ENCODE assay signal across 15 mouse cellular contexts in the genomic region with DNA sequence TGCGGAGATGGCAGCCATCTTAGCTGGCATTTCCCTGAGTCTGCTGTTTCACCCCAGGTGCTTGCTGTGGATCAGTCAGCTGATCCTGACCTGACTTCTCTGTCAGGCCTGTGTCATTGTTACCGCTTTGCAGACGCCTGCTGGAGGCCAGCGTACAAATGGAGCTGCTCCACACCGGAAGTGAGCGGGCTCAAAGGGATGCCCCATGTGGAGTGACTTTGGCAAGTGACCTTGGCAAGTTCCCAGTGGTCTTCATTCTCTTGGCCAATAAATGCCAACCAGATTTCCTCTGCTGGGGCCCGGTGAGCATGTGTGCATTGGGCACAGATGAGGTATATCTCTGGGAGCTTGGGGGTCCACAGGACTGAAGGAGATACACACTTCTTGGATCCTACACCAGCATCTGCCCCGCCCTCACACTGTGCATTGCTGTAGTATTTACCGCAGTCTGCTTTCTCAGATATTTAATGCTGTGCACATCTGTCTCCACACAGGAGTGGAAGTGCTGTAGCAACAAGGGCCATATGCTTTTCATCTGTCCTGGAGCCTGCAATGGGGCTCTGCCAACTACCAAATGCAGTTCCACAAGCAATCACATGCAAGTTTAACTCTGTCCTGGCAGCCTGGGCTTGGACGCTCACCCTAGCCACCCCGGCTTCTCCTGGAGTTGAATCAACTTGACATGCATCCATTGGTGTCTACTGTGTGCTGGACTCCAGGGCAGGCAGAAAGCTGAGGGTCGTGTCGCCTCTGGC.
A peak's percentile ranks its signal among the peaks of the same experiment; 100 is the strongest.
DNase-seq lines count a peak whose midpoint lies in the region; ATAC-seq and TF ChIP-seq lines count a peak whose summit lies in the region.
"Had no signal": no experiment of that assay in that cellular context is flagged by ENCODE, and none has a peak within 500 bp of the region (broad histone marks: within the 10 kb centered on the region; RNA-seq: fewer than 3 reads in every experiment).

No protein-coding gene starts in this region.

- H3K4me2 ChIP-seq in neural tube, embryonic 11.5 days (ENCODE audit: low read depth) = no peak overlapping the region
- H3K4me2 ChIP-seq in hindbrain, postnatal 0 days (ENCODE audit: low read depth, low read length) = no peak overlapping the region
- no peak overlapping the region for H3K4me2 ChIP-seq in stomach, postnatal 0 days (replicated peaks; ENCODE audit: low read depth)
- H3K4me2 ChIP-seq: intestine, embryonic 15.5 days had no signal

- peak; percentile 89 for DNase-seq in heart, adult 11 months
- DNase-seq in heart, postnatal 36 days = no peak
- DNase-seq in neural tube, embryonic 11.5 days (ENCODE audit: low spot score) = peak; percentile 9
- no peak for DNase-seq in neural tube, embryonic 10.5 days (ENCODE audit: extremely low spot score, low spot score)
- DNase-seq in hindbrain, postnatal 0 days (ENCODE audit: low spot score) = peak; percentile 58
- no peak for DNase-seq in stomach, postnatal 0 days (ENCODE audit: low spot score)
- DNase-seq in urinary bladder, postnatal 14 days (ENCODE audit: low spot score) = no peak
- no peak for DNase-seq in layer of hippocampus, postnatal 10 days (ENCODE audit: low spot score in 2 of 2)
- DNase-seq: adrenal gland, adult 8-10 months; cerebellum, adult 2 months; liver; lung, adult 2 months; retina, postnatal 1 day had no signal

- no peaks in the 10 kb centered on the region for H3K9me3 ChIP-seq in neural tube, embryonic 11.5 days (ENCODE audit: control insufficient read depth, low read length)
- H3K9me3 ChIP-seq in hindbrain, postnatal 0 days (ENCODE audit: low read length) = no peaks in the 10 kb centered on the region
- no peaks in the 10 kb centered on the region for H3K9me3 ChIP-seq in stomach, postnatal 0 days (ENCODE audit: control insufficient read depth, low read length)
- H3K9me3 ChIP-seq: intestine, embryonic 15.5 days had no signal

- TF ChIP-seq EP300 in stomach, postnatal 0 days (optimal IDR thresholded peaks at IDR 0.05) = no peak

- TF ChIP-seq CTCF in hindbrain, postnatal 0 days (IDR thresholded peaks at IDR 0.05; ENCODE audit: low read depth) = no peak
- no peak for TF ChIP-seq CTCF in stomach, postnatal 0 days (IDR thresholded peaks at IDR 0.05; ENCODE audit: low read depth)

- peaks cover 5% of the 10 kb centered on the region; the same call in 1 of the 2 replicates for H3K4me1 ChIP-seq in neural tube, embryonic 11.5 days (ENCODE audit: control insufficient read depth, insufficient read depth, low read length)
- peaks cover 7% of the 10 kb centered on the region; the same call in 1 of the 2 replicates for H3K4me1 ChIP-seq in hindbrain, postnatal 0 days (ENCODE audit: insufficient read depth, low read length)
- H3K4me1 ChIP-seq in stomach, postnatal 0 days (replicated peaks; ENCODE audit: control insufficient read depth, insufficient read depth) = no peaks in the 10 kb centered on the region

- intact Hi-C loops in heart, postnatal 36 days (cut with DNase I) = no loop called here

- H3K4me3 ChIP-seq in neural tube, embryonic 11.5 days (ENCODE audit: low read depth, low read length) = no peak overlapping the region
- H3K4me3 ChIP-seq in hindbrain, postnatal 0 days (ENCODE audit: low read length) = no peak overlapping the region
- H3K4me3 ChIP-seq in stomach, postnatal 0 days (ENCODE audit: low read depth, low read length) = no peak overlapping the region
- H3K4me3 ChIP-seq: intestine, embryonic 15.5 days had no signal

- no peaks in the 10 kb centered on the region for H3K36me3 ChIP-seq in neural tube, embryonic 11.5 days (ENCODE audit: control insufficient read depth, insufficient read depth, low read length)
- no peaks in the 10 kb centered on the region for H3K36me3 ChIP-seq in hindbrain, postnatal 0 days (ENCODE audit: insufficient read depth, low read length)
- H3K36me3 ChIP-seq in stomach, postnatal 0 days (ENCODE audit: control insufficient read depth, insufficient read depth, low read length) = no peaks in the 10 kb centered on the region
- H3K36me3 ChIP-seq: intestine, embryonic 15.5 days had no signal

- no peak overlapping the region for H3K9ac ChIP-seq in neural tube, embryonic 11.5 days (ENCODE audit: low read length)
- H3K9ac ChIP-seq in hindbrain, postnatal 0 days (replicated peaks; ENCODE audit: low read length) = no peak overlapping the region
- H3K9ac ChIP-seq in stomach, postnatal 0 days (ENCODE audit: low read length) = no peak overlapping the region
- H3K9ac ChIP-seq: intestine, embryonic 15.5 days had no signal

- whole genome bisulfite sequencing in neural tube, embryonic 11.5 days = 92% methylated on average over 13 of the region's 13 CpGs
- WGBS in hindbrain, postnatal 0 days = 64% methylated on average over 13 of the region's 13 CpGs
- WGBS in stomach, postnatal 0 days = 71% methylated on average over 13 of the region's 13 CpGs

- no peak for ATAC-seq in neural tube, embryonic 11.5 days (ENCODE audit: insufficient read depth, low FRiP score, low TSS enrichment)
- peak; percentile 48; the same call in 1 of the 2 replicates for ATAC-seq in hindbrain, postnatal 0 days
- ATAC-seq in stomach, postnatal 0 days (ENCODE audit: low FRiP score, low TSS enrichment) = 0 out of 2 replicates have a peak, but pooled peaks have one; percentile 24
- ATAC-seq: intestine, embryonic 15.5 days; midbrain, embryonic 16.5 days had no signal

- no peaks in the 10 kb centered on the region for H3K27me3 ChIP-seq in neural tube, embryonic 11.5 days (ENCODE audit: control insufficient read depth, insufficient read depth, low read length)
- H3K27me3 ChIP-seq in hindbrain, postnatal 0 days (ENCODE audit: insufficient read depth, low read length) = no peaks in the 10 kb centered on the region
- no peaks in the 10 kb centered on the region for H3K27me3 ChIP-seq in stomach, postnatal 0 days (ENCODE audit: control insufficient read depth, insufficient read depth, low read length)
- H3K27me3 ChIP-seq: intestine, embryonic 15.5 days had no signal

- H3K27ac ChIP-seq in neural tube, embryonic 11.5 days (ENCODE audit: low read depth, low read length) = no peak overlapping the region
- no peak overlapping the region for H3K27ac ChIP-seq in hindbrain, postnatal 0 days
- H3K27ac ChIP-seq in stomach, postnatal 0 days (replicated peaks) = no peak overlapping the region
- H3K27ac ChIP-seq: intestine, embryonic 15.5 days had no signal

Comparison
In these comparisons a context has a peak if more than half of its experiments do, and no peak if none do; other contexts are left out.
1. DNase-seq: peak in heart, adult 11 months (single experiment), neural tube, embryonic 11.5 days (single experiment) and hindbrain, postnatal 0 days (single experiment); none in heart, postnatal 36 days (0 of 2), neural tube, embryonic 10.5 days (single experiment), stomach, postnatal 0 days (single experiment), urinary bladder, postnatal 14 days (single experiment) and layer of hippocampus, postnatal 10 days (0 of 2).